Mouse (Mus musculus): ENCODE measurements at regions not wholly inside any gene's neighbourhood (a gene's known extent, or its start where the extent isn't known, plus 50 kb on each side); places are given as distances from the start of the nearest gene placed in this dataset.

- ChIA-PET CTCF (interaction anchor here in 1 of 4 experiments (0.6 kb wide), 1 partner anchor 8 kb away, joined by 3 read pairs; no protein-coding TSS in a partner anchor), POLR2A (no interaction called here)
Observed at GRCm38 (mm10) chr5:4620513-4621210, 137.2 kb downstream of the Fzd1 start.

GRCm38 (mm10) chr5:4615233-4615632, 142.6 kb downstream of the Fzd1 start:
- CTCF ChIA-PET = no interaction called here
- POLR2A ChIA-PET = no interaction called here

GRCm38 (mm10) chr5:4597471-4597870, 160.4 kb downstream of the Fzd1 start:
- POLR2A ChIA-PET = no interaction called here
- CTCF ChIA-PET = no interaction called here

- ChIA-PET POLR2A (no interaction called here), CTCF (no interaction called here)
Observed at GRCm38 (mm10) chr5:4595010-4595409, 162.8 kb downstream of the Fzd1 start.

- POLR2A ChIA-PET = no interaction called here
- CTCF ChIA-PET = no interaction called here
Observed at GRCm38 (mm10) chr5:4594562-4594961, 163.3 kb downstream of the Fzd1 start.

- ChIA-PET POLR2A (no interaction called here), CTCF (no interaction called here)
Observed at GRCm38 (mm10) chr5:4593638-4594381, 164.0 kb downstream of the Fzd1 start.

- ChIA-PET CTCF (no interaction called here), POLR2A (interaction anchor here in 1 of 4 experiments (1.0 kb wide), 1 partner anchor 9 kb away, joined by 3 read pairs; no protein-coding TSS in a partner anchor)
Observed at GRCm38 (mm10) chr5:4591721-4592120, 166.1 kb downstream of the Fzd1 start.

GRCm38 (mm10) chr5:4582702-4583475, 174.9 kb downstream of the Fzd1 start:
- CTCF ChIA-PET = no interaction called here
- POLR2A ChIA-PET = no interaction called here

GRCm38 (mm10) chr5:4580185-4580839, 177.5 kb downstream of the Fzd1 start:
- CTCF ChIA-PET = no interaction called here
- POLR2A ChIA-PET = no interaction called here

- POLR2A ChIA-PET = no interaction called here
- CTCF ChIA-PET = no interaction called here
Observed at GRCm38 (mm10) chr5:4578856-4579255, 179.0 kb downstream of the Fzd1 start.

GRCm38 (mm10) chr5:4577179-4577578, 180.7 kb downstream of the Fzd1 start:
- POLR2A ChIA-PET = no interaction called here
- CTCF ChIA-PET = no interaction called here

GRCm38 (mm10) chr5:4563862-4564261, 194.0 kb downstream of the Fzd1 start:
- ChIA-PET POLR2A (no interaction called here), CTCF (no interaction called here)

GRCm38 (mm10) chr5:4561661-4562060, 196.2 kb downstream of the Fzd1 start:
- POLR2A ChIA-PET = no interaction called here
- CTCF ChIA-PET = no interaction called here

GRCm38 (mm10) chr5:4561139-4561470, 196.7 kb downstream of the Fzd1 start:
- ChIA-PET POLR2A (no interaction called here), CTCF (no interaction called here)

GRCm38 (mm10) chr5:4560370-4561138, 197.3 kb downstream of the Fzd1 start:
- POLR2A ChIA-PET = no interaction called here
- CTCF ChIA-PET = no interaction called here

- POLR2A ChIA-PET = no interaction called here
- CTCF ChIA-PET = no interaction called here
Observed at GRCm38 (mm10) chr5:4554972-4555371, 202.9 kb downstream of the Fzd1 start.

GRCm38 (mm10) chr5:4538572-4538971, 219.3 kb downstream of the Fzd1 start:
- ChIA-PET CTCF (no interaction called here), POLR2A (no interaction called here)

- ChIA-PET CTCF (no interaction called here), POLR2A (no interaction called here)
Observed at GRCm38 (mm10) chr5:4536790-4537189, 221.0 kb downstream of the Fzd1 start.

GRCm38 (mm10) chr5:4535951-4536350, 221.9 kb downstream of the Fzd1 start:
- CTCF ChIA-PET = no interaction called here

GRCm38 (mm10) chr5:4534512-4534911, 223.3 kb downstream of the Fzd1 start:
- CTCF ChIA-PET = interaction anchor here in 1 of 4 experiments (0.6 kb wide), 1 partner anchor 777 kb away, joined by 6 read pairs; no protein-coding TSS in a partner anchor
- POLR2A ChIA-PET = no interaction called here

More at GRCm38 (mm10) chr5:4535951-4536350, 221.9 kb downstream of the Fzd1 start:
- POLR2A ChIA-PET = interaction anchor here in 1 of 4 experiments (0.6 kb wide), 1 partner anchor 465 kb away, joined by 3 read pairs; no protein-coding TSS in a partner anchor

Measured in embryonic stem cell, embryonic (primary cell).